Mouse (Mus musculus): ENCODE measurements around the gene Accsl. TPM values are rescaled to one million over a fixed set of nuclear protein-coding genes. Genes with fewer than 3 reads are reported as not detected.

Gene Accsl
- polyA plus RNA-seq, 1 experiment from 2014 or later, result 0.15 TPM

- H3K4me2 ChIP-seq (ENCODE audit: low read depth, low read length), result no peak overlapping the region
Measured at GRCm38 (mm10) chr2:93808071-93808470, 60.9 kb downstream of the Accsl start.

GRCm38 (mm10) chr2:93807440-93807839, 61.5 kb downstream of the Accsl start:
- no peak for ATAC-seq (ENCODE audit: insufficient read depth, low FRiP score)
- H3K27ac ChIP-seq (ENCODE audit: low read length), result no peak overlapping the region
- H3K9ac ChIP-seq (ENCODE audit: low read length), result no peak overlapping the region
- no peaks in the 10 kb centered on the region for H3K9me3 ChIP-seq (replicated peaks; ENCODE audit: control insufficient read depth, low read length)
- 78% methylated on average over 8 of the region's 8 CpGs for WGBS
- H3K4me2 ChIP-seq (ENCODE audit: low read depth, low read length), result no peak overlapping the region
- no peaks in the 10 kb centered on the region for H3K4me1 ChIP-seq (ENCODE audit: control insufficient read depth, insufficient read depth, low read length)
- H3K36me3 ChIP-seq (ENCODE audit: control insufficient read depth, insufficient read depth, low read length), result peaks cover 5% of the 10 kb centered on the region; the same call in 1 of the 2 replicates
- H3K27me3 ChIP-seq (ENCODE audit: control insufficient read depth, insufficient read depth, low read length), result no peaks in the 10 kb centered on the region
- no peak overlapping the region for H3K4me3 ChIP-seq (replicated peaks; ENCODE audit: low read length)

More at GRCm38 (mm10) chr2:93808071-93808470, 60.9 kb downstream of the Accsl start:
- Histone ChIP-seq H3K4me1 (ENCODE audit: control insufficient read depth, insufficient read depth, low read length) (no peaks in the 10 kb centered on the region), H3K4me3 (replicated peaks; ENCODE audit: low read length) (no peak overlapping the region), H3K36me3 (ENCODE audit: control insufficient read depth, insufficient read depth, low read length) (peaks cover 7% of the 10 kb centered on the region; the same call in 1 of the 2 replicates), H3K9me3 (replicated peaks; ENCODE audit: control insufficient read depth, low read length) (no peaks in the 10 kb centered on the region), H3K27ac (ENCODE audit: low read length) (no peak overlapping the region), H3K27me3 (ENCODE audit: control insufficient read depth, insufficient read depth, low read length) (no peaks in the 10 kb centered on the region), H3K9ac (ENCODE audit: low read length) (no peak overlapping the region)
- 81% methylated on average over 5 of the region's 5 CpGs for WGBS
- ATAC-seq (ENCODE audit: insufficient read depth, low FRiP score), result no peak

- Histone ChIP-seq H3K9ac (ENCODE audit: low read length) (no peak overlapping the region), H3K4me3 (replicated peaks; ENCODE audit: low read length) (no peak overlapping the region), H3K27ac (ENCODE audit: low read length) (no peak overlapping the region), H3K9me3 (replicated peaks; ENCODE audit: control insufficient read depth, low read length) (no peaks in the 10 kb centered on the region), H3K4me1 (ENCODE audit: control insufficient read depth, insufficient read depth, low read length) (no peaks in the 10 kb centered on the region), H3K36me3 (ENCODE audit: control insufficient read depth, insufficient read depth, low read length) (peaks cover 4% of the 10 kb centered on the region; the same call in 1 of the 2 replicates), H3K4me2 (ENCODE audit: low read depth, low read length) (no peak overlapping the region), H3K27me3 (ENCODE audit: control insufficient read depth, insufficient read depth, low read length) (no peaks in the 10 kb centered on the region)
- WGBS, result 91% methylated on average over 6 of the region's 6 CpGs
- no peak for ATAC-seq (ENCODE audit: insufficient read depth, low FRiP score)
Measured at GRCm38 (mm10) chr2:93806487-93807201, 62.3 kb downstream of the Accsl start.

- H3K27me3 ChIP-seq (ENCODE audit: control insufficient read depth, insufficient read depth, low read length), result no peaks in the 10 kb centered on the region
- H3K27ac ChIP-seq (ENCODE audit: low read length), result no peak overlapping the region
- WGBS, result 83% methylated on average over 4 of the region's 4 CpGs
- H3K9ac ChIP-seq (ENCODE audit: low read length), result no peak overlapping the region
- H3K36me3 ChIP-seq (ENCODE audit: control insufficient read depth, insufficient read depth, low read length), result peaks cover 4% of the 10 kb centered on the region; the same call in 1 of the 2 replicates
- no peak overlapping the region for H3K4me2 ChIP-seq (ENCODE audit: low read depth, low read length)
- ATAC-seq (ENCODE audit: insufficient read depth, low FRiP score), result no peak
- no peaks in the 10 kb centered on the region for H3K4me1 ChIP-seq (ENCODE audit: control insufficient read depth, insufficient read depth, low read length)
- no peaks in the 10 kb centered on the region for H3K9me3 ChIP-seq (replicated peaks; ENCODE audit: control insufficient read depth, low read length)
- H3K4me3 ChIP-seq (replicated peaks; ENCODE audit: low read length), result no peak overlapping the region
Measured at GRCm38 (mm10) chr2:93805523-93805922, 63.4 kb downstream of the Accsl start.

Other genes with a start within 250 kb of the Accsl start
- gene Alx4, start 226.8 kb downstream of the Accsl start, polyA plus RNA-seq (2015; fragmentation: Nextera tagmentation; extraction: Ambion mirVana), result 0.12 and 0.21 TPM in 2 replicates
- gene Ext2, start 46.6 kb downstream of the Accsl start, polyA plus RNA-seq (2015; fragmentation: Nextera tagmentation; extraction: Ambion mirVana), result 93.6 and 95.7 TPM in 2 replicates
- 6.6 and 7.2 TPM in 2 replicates for gene Accs, start 19.2 kb downstream of the Accsl start, polyA plus RNA-seq (2015; fragmentation: Nextera tagmentation; extraction: Ambion mirVana)
- gene Gm13889, start 88.0 kb upstream of the Accsl start, polyA plus RNA-seq (2015; fragmentation: Nextera tagmentation; extraction: Ambion mirVana), result 11.1 and 12.6 TPM in 2 replicates
- not detected in 2 replicates for gene Gm27027, start 127.2 kb upstream of the Accsl start, polyA plus RNA-seq (2015; fragmentation: Nextera tagmentation; extraction: Ambion mirVana)
- gene Alkbh3, start 141.7 kb upstream of the Accsl start, polyA plus RNA-seq (2015; fragmentation: Nextera tagmentation; extraction: Ambion mirVana), result 62.2 and 68.0 TPM in 2 replicates

Data from stomach, embryonic 16.5 days (tissue).